Mouse (Mus musculus) spleen, adult 2 months (tissue): ENCODE data around the gene Ppdpf.

Experiments
- CTCF ChIP-seq: fragments of 200-500 bp; IDR thresholded peaks from 2 replicates; pipeline ENCODE4 v1.5.1; 2011; ENCODE audit warnings: mild to moderate bottlenecking, inconsistent platforms; ENCODE audit not compliant: insufficient read depth, insufficient read length, insufficient replicate concordance; ENCODE audit errors: extremely low read depth
- POLR2A ChIP-seq: fragments of 200-500 bp; IDR thresholded peaks from 2 replicates; pipeline ENCODE4 v1.6.1; 2011; ENCODE audit warnings: low read depth, low read length, inconsistent platforms

- TF ChIP-seq POLR2A (no peak), CTCF (no peak)
Measured at GRCm38 (mm10) chr2:181158471-181158870, 28.6 kb upstream of the Ppdpf start.
